22 mouse cellular contexts compared by ENCODE assay signal in the genomic region with DNA sequence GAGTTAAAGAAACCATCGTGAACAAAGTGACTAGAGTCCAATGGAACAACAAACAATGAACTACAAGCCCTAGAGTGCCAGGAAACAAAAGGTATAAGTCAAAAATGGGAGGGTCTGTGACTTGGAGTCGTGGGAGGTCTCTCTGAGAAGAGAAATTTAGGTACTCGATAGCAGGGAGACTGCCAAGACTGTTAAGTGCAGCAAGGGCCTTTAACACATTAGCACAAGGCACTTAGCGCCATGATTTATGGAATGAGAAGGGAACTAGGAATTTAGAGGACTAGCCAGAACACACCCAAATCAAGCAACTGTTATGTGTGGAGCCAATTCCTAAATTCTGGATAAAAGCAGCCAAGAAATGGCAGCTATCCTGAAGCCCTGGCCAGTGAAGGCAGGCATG.
"Had no signal": no experiment of that assay in that cellular context is flagged by ENCODE, and none has a peak within 500 bp of the region (broad histone marks: within the 10 kb centered on the region; RNA-seq: fewer than 3 reads in every experiment).

No protein-coding gene starts in this region.

- H3K27ac ChIP-seq: left cerebral cortex, adult 2 months; limb, embryonic 12.5 days; liver, embryonic 12.5 days; liver, embryonic 15.5 days; midbrain, embryonic 12.5 days; midbrain, embryonic 15.5 days; neural tube, embryonic 12.5 days; neural tube, embryonic 15.5 days had no signal

- H3K27me3 ChIP-seq: limb, embryonic 12.5 days; liver, embryonic 12.5 days; liver, embryonic 15.5 days; megakaryocyte, embryonic 14.5 days; midbrain, embryonic 12.5 days; midbrain, embryonic 15.5 days; neural tube, embryonic 12.5 days; neural tube, embryonic 15.5 days had no signal

- H3K4me2 ChIP-seq: limb, embryonic 12.5 days; liver, embryonic 12.5 days; liver, embryonic 15.5 days; midbrain, embryonic 12.5 days; midbrain, embryonic 15.5 days; neural tube, embryonic 12.5 days; neural tube, embryonic 15.5 days had no signal

- H3K9me3 ChIP-seq: limb, embryonic 12.5 days; liver, embryonic 12.5 days; liver, embryonic 15.5 days; megakaryocyte, embryonic 14.5 days; midbrain, embryonic 12.5 days; midbrain, embryonic 15.5 days; neural tube, embryonic 12.5 days; neural tube, embryonic 15.5 days had no signal

- H3K4me1 ChIP-seq: liver, embryonic 12.5 days; liver, embryonic 15.5 days; midbrain, embryonic 12.5 days; midbrain, embryonic 15.5 days; neural tube, embryonic 12.5 days had no signal

- ATAC-seq: inflammation-experienced regulatory T-cells, adult 6 months; liver, embryonic 12.5 days; midbrain, embryonic 15.5 days had no signal

- H3K36me3 ChIP-seq: midbrain, embryonic 15.5 days had no signal

- DNase-seq: kidney, adult 18-20 months; kidney, postnatal 10 days; kidney, postnatal 36 days; layer of hippocampus, postnatal 36 days; liver; lung, postnatal 14 days; right cerebral cortex, adult 18-20 months; right cerebral cortex, postnatal 14 days; right cerebral cortex, postnatal 4 days; thymus, adult 2 months; thymus, postnatal 14 days; thymus, postnatal 4 days had no signal

- H3K9ac ChIP-seq: limb, embryonic 12.5 days; liver, embryonic 12.5 days; liver, embryonic 15.5 days; midbrain, embryonic 12.5 days; midbrain, embryonic 15.5 days; neural tube, embryonic 12.5 days; neural tube, embryonic 15.5 days had no signal

- H3K4me3 ChIP-seq: left cerebral cortex, adult 2 months; limb, embryonic 12.5 days; liver, embryonic 12.5 days; liver, embryonic 15.5 days; megakaryocyte, embryonic 14.5 days; midbrain, embryonic 12.5 days; midbrain, embryonic 15.5 days; neural tube, embryonic 12.5 days; neural tube, embryonic 15.5 days had no signal
